Mouse (Mus musculus) forebrain, embryonic 16.5 days (tissue): ENCODE data around the gene Elavl2. TPM values are rescaled to one million over a fixed set of nuclear protein-coding genes. Genes with fewer than 3 reads are reported as not detected.
"Not testable (repeated sequence)": the region's sequence is repeated elsewhere in the genome, so short reads cannot be mapped to it uniquely, and the experiment has no call there.

ENCODE experiments used
- ATAC-seq: fragments of 200-750 bp; cut with Nextera tagmentation; 2 replicates; pipeline ENCODE4 v1.8.0; 2017; ENCODE audit warnings: mild to moderate bottlenecking, moderate library complexity
- H3K27ac ChIP-seq: fragments of 300-500 bp; sonication (generic); 2 replicates; pipeline ENCODE4 v1.5.1; 2014; ENCODE audit warnings: low read length, control low read depth
- H3K27me3 ChIP-seq: fragments of 300-500 bp; sonication (generic); replicated peaks from 2 replicates; pipeline ENCODE4 v1.6.1; 2014; ENCODE audit warnings: low read length; ENCODE audit not compliant: control insufficient read depth, insufficient read depth
- H3K36me3 ChIP-seq: fragments of 300-500 bp; sonication (generic); 2 replicates; pipeline ENCODE4 v1.6.1; 2014; ENCODE audit not compliant: control insufficient read depth, insufficient read depth
- H3K4me1 ChIP-seq: fragments of 300-500 bp; sonication (generic); replicated peaks from 2 replicates; pipeline ENCODE4 v1.6.1; 2014; ENCODE audit warnings: low read length; ENCODE audit not compliant: control insufficient read depth, insufficient read depth
- H3K4me2 ChIP-seq: fragments of 300-500 bp; sonication (generic); 2 replicates; pipeline ENCODE4 v1.6.1; 2014; ENCODE audit warnings: mild to moderate bottlenecking, low read length, control low read depth
- H3K4me3 ChIP-seq: fragments of 300-500 bp; sonication (generic); replicated peaks from 2 replicates; pipeline ENCODE4 v1.5.1; 2014; ENCODE audit warnings: mild to moderate bottlenecking, low read length, control low read depth
- H3K9ac ChIP-seq: fragments of 300-500 bp; sonication (generic); replicated peaks from 2 replicates; pipeline ENCODE4 v1.6.1; 2014; ENCODE audit warnings: low read depth, low read length, control low read depth
- H3K9me3 ChIP-seq: fragments of 300-500 bp; sonication (generic); 2 replicates; pipeline ENCODE4 v1.6.1; 2016; ENCODE audit warnings: low read length; ENCODE audit not compliant: control insufficient read depth
- WGBS: fragments of 180-500 bp; shearing (Covaris S2); extraction: QIAGEN DNeasy Blood & Tissue Kit; methylation state at CpG from one replicate; pipeline ENCODE4 v1.1.7; 2014; 5-methylcytosine and 5-hydroxymethylcytosine counted together
- polyA plus RNA-seq: library from polyadenylated mRNA; unstranded; fragments of >200 nt; fragmentation: Nextera tagmentation; extraction: Ambion mirVana; gene quantifications from 2 replicates; pipeline ENCODE4 v1.2.1, GENCODE M21; 2015

Gene Elavl2
- polyA plus RNA-seq, 1 experiment from 2014 or later = 157 TPM

DNA sequence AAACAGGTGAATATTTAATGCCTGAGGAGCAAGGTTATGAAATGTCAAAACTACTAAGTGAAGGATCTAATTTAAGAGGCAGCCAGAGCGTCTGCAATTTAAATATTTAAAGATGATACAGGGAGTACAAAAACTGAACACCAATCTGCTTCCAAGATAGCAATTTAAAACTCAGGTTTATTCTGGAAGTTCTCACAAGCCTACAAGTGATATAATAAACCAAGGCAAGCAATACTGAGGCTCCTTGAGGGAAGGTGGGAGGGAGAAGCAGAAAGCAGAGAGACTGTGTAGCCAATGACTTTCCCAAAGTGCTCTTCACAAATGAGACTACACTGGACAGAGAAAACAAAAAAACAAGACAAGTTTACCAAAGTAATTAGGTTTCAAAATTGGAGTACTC lies 132.2 kb downstream of the Elavl2 start:
- Histone ChIP-seq H3K4me1 (peaks cover 2% of the 10 kb centered on the region; the same call in 1 of the 2 replicates), H3K36me3 (no peaks in the 10 kb centered on the region), H3K27ac (no peak overlapping the region), H3K4me3 (no peak overlapping the region), H3K27me3 (no peaks in the 10 kb centered on the region), H3K4me2 (no peak overlapping the region), H3K9me3 (no peaks in the 10 kb centered on the region), H3K9ac (no peak overlapping the region)
- ATAC-seq = no peak
- 83% methylated on average over 1 of the region's 1 CpGs for WGBS

DNA sequence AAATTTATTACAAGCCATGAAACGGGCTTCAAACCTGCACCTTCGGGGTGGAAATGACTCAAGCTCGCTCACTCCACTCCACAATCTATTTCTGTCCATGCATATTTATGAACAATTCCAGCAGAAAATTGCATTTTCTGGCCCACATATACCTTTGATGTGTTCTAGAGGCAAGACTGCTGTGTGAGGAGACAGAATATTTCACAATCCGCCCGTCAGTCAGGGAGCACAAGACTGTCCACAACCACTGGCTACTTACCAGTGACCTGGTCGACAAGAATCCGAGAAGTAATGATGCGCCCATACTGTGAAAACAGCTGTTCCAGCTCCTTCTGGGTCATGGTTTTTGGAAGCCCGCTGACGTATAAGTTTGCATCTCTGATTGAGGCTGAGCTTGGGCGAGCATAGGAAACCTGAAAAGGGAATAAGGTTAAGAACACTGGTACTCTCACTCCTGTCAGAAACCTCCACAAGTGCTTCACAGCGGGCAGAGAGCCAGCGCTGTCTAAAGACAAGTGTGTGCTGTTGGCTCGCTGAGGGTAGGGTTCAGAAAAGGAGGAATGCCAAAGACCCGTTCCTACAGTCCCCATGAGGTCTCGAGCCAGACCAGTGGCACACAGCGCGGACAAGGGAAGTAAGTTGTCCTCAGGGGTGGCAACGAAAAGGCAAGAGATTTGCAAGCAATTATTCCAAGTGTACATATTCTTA lies 136.7 kb downstream of the Elavl2 start:
- Histone ChIP-seq H3K4me2 (no peak overlapping the region), H3K4me1 (peaks cover 2% of the 10 kb centered on the region; the same call in 1 of the 2 replicates), H3K27me3 (no peaks in the 10 kb centered on the region), H3K27ac (no peak overlapping the region), H3K4me3 (no peak overlapping the region), H3K9me3 (no peaks in the 10 kb centered on the region), H3K9ac (no peak overlapping the region), H3K36me3 (peaks cover 3% of the 10 kb centered on the region; the same call in 1 of the 2 replicates)
- WGBS = 89% methylated on average over 19 of the region's 19 CpGs
- no peak for ATAC-seq

DNA sequence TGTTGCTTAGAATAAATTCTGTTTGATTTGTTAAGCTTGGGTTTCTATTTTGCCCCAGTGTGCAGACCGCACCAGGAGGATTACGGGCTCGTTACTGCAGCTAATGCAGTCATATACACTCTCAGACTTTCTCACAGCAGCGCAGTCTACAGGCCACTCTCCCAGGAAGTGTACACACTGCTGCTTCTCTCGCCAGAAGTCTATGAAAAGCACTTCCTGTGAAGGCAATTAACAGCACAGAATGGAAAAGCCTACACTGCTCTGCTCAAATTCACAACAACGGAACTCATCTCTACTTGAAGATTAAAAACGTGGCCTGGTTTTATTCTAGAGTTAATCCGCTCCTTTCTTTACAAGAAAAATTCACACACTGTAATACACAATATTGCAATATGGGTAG lies 137.7 kb downstream of the Elavl2 start:
- no peak for ATAC-seq
- Histone ChIP-seq H3K9ac (no peak overlapping the region), H3K36me3 (peaks cover 3% of the 10 kb centered on the region; the same call in 1 of the 2 replicates), H3K4me1 (peaks cover 2% of the 10 kb centered on the region; the same call in 1 of the 2 replicates), H3K27me3 (no peaks in the 10 kb centered on the region), H3K4me3 (no peak overlapping the region), H3K9me3 (no peaks in the 10 kb centered on the region), H3K27ac (no peak overlapping the region), H3K4me2 (no peak overlapping the region)
- 73% methylated on average over 8 of the region's 8 CpGs for WGBS

DNA sequence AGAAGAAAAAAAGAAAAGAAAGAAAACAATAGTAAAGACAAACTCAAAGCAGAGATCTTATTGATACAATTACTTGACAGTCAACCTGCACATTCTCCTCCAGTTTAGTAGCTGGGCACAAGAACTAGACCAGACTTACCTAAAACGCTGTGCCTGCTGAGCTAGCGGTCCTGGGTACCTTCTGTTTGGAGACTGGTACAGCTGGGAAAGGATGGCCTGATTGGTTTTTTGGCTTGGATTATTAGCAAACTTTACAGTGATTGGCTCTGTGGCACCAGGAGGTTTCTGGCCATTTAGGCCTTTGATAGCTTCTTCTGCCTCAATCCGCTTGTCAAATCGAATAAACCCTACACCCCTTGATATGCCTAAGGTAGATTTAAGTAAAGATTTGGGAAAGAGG lies 140.0 kb downstream of the Elavl2 start:
- Histone ChIP-seq H3K27me3 (no peaks in the 10 kb centered on the region), H3K36me3 (peaks cover 3% of the 10 kb centered on the region; the same call in 1 of the 2 replicates), H3K9ac (no peak overlapping the region), H3K4me2 (no peak overlapping the region), H3K4me1 (no peaks in the 10 kb centered on the region), H3K27ac (no peak overlapping the region), H3K4me3 (no peak overlapping the region), H3K9me3 (no peaks in the 10 kb centered on the region)
- 91% methylated on average over 4 of the region's 4 CpGs for WGBS
- ATAC-seq = no peak

DNA sequence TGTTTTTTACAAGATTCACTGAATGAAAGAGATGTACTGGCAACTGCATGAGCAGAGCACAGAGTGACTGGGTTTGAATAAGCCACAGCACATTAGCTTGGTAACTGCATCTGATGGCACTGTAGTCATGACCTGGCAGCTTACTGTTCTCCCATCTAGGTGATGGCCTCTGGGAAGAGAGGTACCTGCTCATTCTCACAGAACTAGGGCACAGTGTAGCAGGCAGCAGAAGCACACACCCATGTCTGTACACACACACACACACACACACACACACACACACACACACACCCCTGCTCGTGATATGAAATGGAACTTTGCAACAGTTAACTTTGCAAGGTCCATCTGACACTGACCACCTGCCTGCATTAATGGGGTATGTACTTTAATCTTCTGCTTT lies 151.9 kb downstream of the Elavl2 start:
- H3K4me2 ChIP-seq = no peak overlapping the region
- 50% methylated on average over 1 of the region's 1 CpGs for WGBS
- H3K4me1 ChIP-seq = peaks cover 14% of the 10 kb centered on the region
- no peak for ATAC-seq
- no peak overlapping the region for H3K27ac ChIP-seq
- peaks cover 3% of the 10 kb centered on the region for H3K36me3 ChIP-seq
- no peak overlapping the region for H3K4me3 ChIP-seq
- no peak overlapping the region for H3K9ac ChIP-seq
- no peaks in the 10 kb centered on the region for H3K27me3 ChIP-seq
- H3K9me3 ChIP-seq = no peaks in the 10 kb centered on the region

DNA sequence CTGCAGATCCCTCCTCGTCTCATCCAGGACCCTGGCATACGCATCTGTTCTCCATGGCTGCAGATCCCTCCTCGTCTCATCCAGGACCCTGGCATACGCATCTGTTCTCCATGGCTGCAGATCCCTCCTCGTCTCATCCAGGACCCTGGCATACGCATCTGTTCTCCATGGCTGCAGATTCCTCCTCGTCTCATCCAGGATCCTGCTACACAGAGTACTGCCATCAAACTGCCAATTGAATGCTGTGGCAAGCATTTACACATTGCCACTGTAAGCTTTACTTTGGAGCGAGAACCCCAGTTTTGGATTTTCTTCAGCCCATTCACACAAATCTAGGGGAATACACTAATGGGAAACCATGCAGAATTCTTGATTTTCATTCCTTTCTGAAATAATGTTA lies 155.4 kb downstream of the Elavl2 start:
- H3K4me3 ChIP-seq, H3K9ac ChIP-seq, H3K36me3 ChIP-seq, H3K9me3 ChIP-seq, H3K27me3 ChIP-seq, H3K4me2 ChIP-seq: not testable (repeated sequence)
- WGBS = 67% methylated on average over 3 of the region's 8 CpGs
- H3K27ac ChIP-seq = peak overlapping the region; percentile 60
- ATAC-seq = peak; percentile 60
- H3K4me1 ChIP-seq = peaks cover 15% of the 10 kb centered on the region

DNA sequence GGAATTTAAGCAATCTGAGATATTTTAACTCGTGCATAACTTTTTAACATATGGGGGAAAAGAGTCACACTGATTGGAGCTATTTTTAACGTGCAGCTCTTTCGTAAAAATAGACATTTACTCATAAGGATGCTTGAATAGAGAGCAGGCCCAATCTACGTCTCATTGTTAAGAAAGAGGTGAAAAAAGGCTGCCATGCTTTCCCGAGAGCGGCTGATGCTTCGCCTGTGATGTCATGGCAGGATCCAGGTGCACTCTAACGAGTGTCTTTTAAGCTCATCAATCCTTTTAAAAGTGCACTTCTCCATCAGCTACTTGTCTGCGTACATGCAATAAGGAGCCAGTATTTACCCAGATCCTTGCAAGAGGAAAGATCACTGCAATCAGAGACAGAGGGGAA lies 156.0 kb downstream of the Elavl2 start:
- H3K4me1 ChIP-seq = peaks cover 14% of the 10 kb centered on the region
- H3K27me3 ChIP-seq = no peaks in the 10 kb centered on the region
- no peaks in the 10 kb centered on the region for H3K9me3 ChIP-seq
- H3K4me3 ChIP-seq = no peak overlapping the region
- peak; percentile 54 for ATAC-seq
- H3K9ac ChIP-seq = no peak overlapping the region
- peaks cover 3% of the 10 kb centered on the region for H3K36me3 ChIP-seq
- WGBS = 64% methylated on average over 9 of the region's 9 CpGs
- H3K4me2 ChIP-seq = no peak overlapping the region
- H3K27ac ChIP-seq = peak overlapping the region; percentile 77

DNA sequence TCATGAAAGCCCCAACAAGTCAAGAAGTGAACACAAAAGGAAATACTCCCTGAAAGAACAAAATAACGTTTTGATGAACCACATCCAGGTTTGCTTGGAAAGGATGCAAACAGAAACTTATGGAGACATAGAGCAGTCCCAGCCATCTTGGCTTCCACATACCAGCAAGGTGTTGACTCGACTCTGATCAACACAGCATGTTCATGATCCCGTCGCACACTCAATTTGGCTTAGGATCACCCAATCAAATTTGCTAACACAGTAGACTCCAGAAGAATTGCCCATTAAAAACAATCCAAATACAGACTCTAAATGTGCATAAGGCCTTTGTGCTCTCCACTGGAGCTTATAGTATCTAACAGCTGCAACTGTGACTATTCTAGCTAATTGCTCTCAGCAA lies 156.7 kb downstream of the Elavl2 start:
- Histone ChIP-seq H3K36me3 (peaks cover 3% of the 10 kb centered on the region), H3K4me2 (no peak overlapping the region), H3K4me3 (no peak overlapping the region), H3K9ac (no peak overlapping the region), H3K4me1 (peaks cover 15% of the 10 kb centered on the region), H3K27me3 (no peaks in the 10 kb centered on the region), H3K27ac (peak overlapping the region; percentile 44; the same call in 1 of the 2 replicates), H3K9me3 (no peaks in the 10 kb centered on the region)
- WGBS = 69% methylated on average over 4 of the region's 4 CpGs
- peak; percentile 39 for ATAC-seq

DNA sequence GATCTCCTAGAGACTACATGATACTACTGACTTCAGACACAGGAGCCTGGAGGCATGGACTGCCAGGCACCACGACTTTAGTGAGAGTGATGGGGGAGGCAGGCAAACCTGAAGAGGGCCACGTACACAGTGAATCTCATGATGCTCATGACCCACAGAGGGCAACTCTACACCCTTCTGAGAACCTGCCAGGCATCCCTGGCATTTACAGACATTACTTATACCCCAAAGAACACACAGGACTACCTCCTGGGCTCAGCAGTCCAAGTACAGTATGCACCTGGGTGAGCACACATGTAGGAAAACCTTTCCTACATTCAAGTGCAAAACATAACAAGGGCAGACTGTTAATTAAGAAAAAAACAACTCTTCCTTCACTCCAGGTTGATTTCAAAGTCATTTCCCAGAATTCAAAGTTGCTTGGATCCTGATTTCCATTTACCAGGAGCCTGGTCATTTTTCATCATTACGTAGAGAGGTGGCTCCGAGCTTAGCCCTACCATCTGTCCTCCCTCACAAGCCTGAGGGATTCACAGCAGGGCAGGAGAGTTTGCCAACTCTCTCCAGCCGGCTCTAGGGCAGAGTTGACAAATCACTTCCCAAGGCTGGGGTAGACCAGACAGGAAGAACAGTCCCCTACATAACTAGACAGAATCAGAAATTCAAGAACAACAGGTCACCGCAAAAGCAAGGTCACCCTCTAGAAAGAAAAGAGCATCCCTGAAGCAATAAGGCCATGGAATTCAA lies 161.7 kb downstream of the Elavl2 start:
- Histone ChIP-seq H3K27me3 (no peaks in the 10 kb centered on the region), H3K4me3 (no peak overlapping the region), H3K4me1 (peaks cover 14% of the 10 kb centered on the region), H3K9ac (no peak overlapping the region), H3K27ac (no peak overlapping the region), H3K36me3 (no peaks in the 10 kb centered on the region), H3K4me2 (no peak overlapping the region), H3K9me3 (no peaks in the 10 kb centered on the region)
- ATAC-seq = peak; percentile 39; the same call in 1 of the 2 replicates
- 61% methylated on average over 6 of the region's 6 CpGs for WGBS
